Mouse (Mus musculus): ENCODE measurements around the gene Abhd11.

GRCm38 (mm10) chr5:135034593-135034992 is 25.6 kb downstream of the Abhd11 start:
- TF ChIP-seq CTCF (IDR thresholded peaks at IDR 0.05; ENCODE audit: low read depth, low read length), result 0 out of 2 replicates have a peak, but pooled peaks have one; percentile 9
- TF ChIP-seq GATA1 (IDR thresholded peaks at IDR 0.05; ENCODE audit: borderline replicate concordance, low read length), result no peak
- no peak for TF ChIP-seq POLR2AphosphoS5 (IDR thresholded peaks at IDR 0.05; ENCODE audit: insufficient replicate concordance, low read depth, low read length)
